Mouse (Mus musculus) myocyte (in vitro differentiated cells): Measurements from ENCODE around the gene Thap4. TPM values are rescaled to one million over a fixed set of nuclear protein-coding genes. Genes with fewer than 3 reads are reported as not detected.
A peak's percentile ranks its signal among the peaks of the same experiment; 100 is the strongest.

Experiments
- H3K27me3 ChIP-seq: one replicate; pipeline ENCODE4 v1.6.1; 2011; ENCODE audit not compliant: control insufficient read depth, insufficient read depth, insufficient read length
- H3K36me3 ChIP-seq: one replicate; pipeline ENCODE4 v1.6.1; 2011; ENCODE audit not compliant: control insufficient read depth, insufficient read depth
- H3K4me2 ChIP-seq: one replicate; pipeline ENCODE4 v1.6.1; 2011; ENCODE audit warnings: low read depth, control low read depth
- H3K4me3 ChIP-seq: one replicate; pipeline ENCODE4 v1.5.1; 2011; ENCODE audit warnings: mild to moderate bottlenecking, control low read depth, moderate library complexity
- H3K79me2 ChIP-seq: one replicate; pipeline ENCODE4 v1.6.1; 2011; ENCODE audit not compliant: control insufficient read depth, insufficient read depth
- H3ac ChIP-seq: one replicate; pipeline ENCODE4 v1.6.1; 2011; ENCODE audit not compliant: control insufficient read depth, insufficient read length
- CEBPB ChIP-seq: IDR thresholded peaks from 2 replicates; pipeline ENCODE4 v1.6.1; 2011; ENCODE audit warnings: mild to moderate bottlenecking, moderate library complexity; ENCODE audit not compliant: poor library complexity, insufficient read depth, severe bottlenecking
- E2F4 ChIP-seq: IDR thresholded peaks from one replicate; pipeline ENCODE4 v1.6.1; 2011; ENCODE audit warnings: mild to moderate bottlenecking, control low read depth, moderate library complexity; ENCODE audit not compliant: insufficient read depth
- MAX ChIP-seq: IDR thresholded peaks from one replicate; pipeline ENCODE4 v1.6.1; 2011; ENCODE audit warnings: low read depth, mild to moderate bottlenecking, control low read depth
- MYOD1 ChIP-seq, 3 experiments: IDR thresholded peaks; one replicate each; pipeline ENCODE4 v1.6.1; 2011; ENCODE audit warnings: control low read depth in 2 of 3, low read depth in 2 of 3, mild to moderate bottlenecking in 2 of 3, moderate library complexity in 1 of 3; ENCODE audit not compliant: insufficient read length in 2 of 3, control insufficient read depth in 1 of 3
- MYOG ChIP-seq, 3 experiments: IDR thresholded peaks; one replicate each; pipeline ENCODE4 v1.6.1; 2011; ENCODE audit warnings: control low read depth in 2 of 3, low read depth in 2 of 3, mild to moderate bottlenecking in 2 of 3; ENCODE audit not compliant: insufficient read length in 2 of 3, control insufficient read depth in 1 of 3, insufficient read depth in 1 of 3
- POLR2A ChIP-seq: IDR thresholded peaks from one replicate; pipeline ENCODE4 v1.6.1; 2011; ENCODE audit warnings: low read depth, mild to moderate bottlenecking, control low read depth, moderate library complexity; ENCODE audit not compliant: insufficient read length
- POLR2AphosphoS2 ChIP-seq: IDR thresholded peaks from one replicate; pipeline ENCODE4 v1.6.1; 2011; ENCODE audit warnings: low read depth, control low read depth; ENCODE audit not compliant: insufficient read length
- REST ChIP-seq: IDR thresholded peaks from one replicate; pipeline ENCODE4 v1.6.1; 2011; ENCODE audit warnings: mild to moderate bottlenecking, control low read depth, moderate library complexity; ENCODE audit not compliant: insufficient read depth, insufficient read length
- SRF ChIP-seq: IDR thresholded peaks from one replicate; pipeline ENCODE4 v1.6.1; 2011; ENCODE audit warnings: low read depth; ENCODE audit not compliant: control insufficient read depth, insufficient read length
- TCF12 ChIP-seq: IDR thresholded peaks from one replicate; pipeline ENCODE4 v1.6.1; 2011; ENCODE audit warnings: mild to moderate bottlenecking, control low read depth; ENCODE audit not compliant: poor library complexity, insufficient read depth, severe bottlenecking
- TCF3 ChIP-seq: IDR thresholded peaks from one replicate; pipeline ENCODE4 v1.6.1; 2011; ENCODE audit warnings: low read depth, control low read depth; ENCODE audit not compliant: insufficient read length
- USF1 ChIP-seq: IDR thresholded peaks from one replicate; pipeline ENCODE4 v1.6.1; 2011; ENCODE audit warnings: low read depth, mild to moderate bottlenecking, control low read depth, moderate library complexity
- polyA plus RNA-seq: library from polyadenylated mRNA; unstranded; fragments of >200 nt; fragmentation: generic; extraction: Trizol; gene quantifications from one replicate; pipeline ENCODE4 v1.2.1, GENCODE M21; 2012; ENCODE audit warnings: missing spikeins

The Thap4 gene
- 52.9 TPM for polyA plus RNA-seq

DNA sequence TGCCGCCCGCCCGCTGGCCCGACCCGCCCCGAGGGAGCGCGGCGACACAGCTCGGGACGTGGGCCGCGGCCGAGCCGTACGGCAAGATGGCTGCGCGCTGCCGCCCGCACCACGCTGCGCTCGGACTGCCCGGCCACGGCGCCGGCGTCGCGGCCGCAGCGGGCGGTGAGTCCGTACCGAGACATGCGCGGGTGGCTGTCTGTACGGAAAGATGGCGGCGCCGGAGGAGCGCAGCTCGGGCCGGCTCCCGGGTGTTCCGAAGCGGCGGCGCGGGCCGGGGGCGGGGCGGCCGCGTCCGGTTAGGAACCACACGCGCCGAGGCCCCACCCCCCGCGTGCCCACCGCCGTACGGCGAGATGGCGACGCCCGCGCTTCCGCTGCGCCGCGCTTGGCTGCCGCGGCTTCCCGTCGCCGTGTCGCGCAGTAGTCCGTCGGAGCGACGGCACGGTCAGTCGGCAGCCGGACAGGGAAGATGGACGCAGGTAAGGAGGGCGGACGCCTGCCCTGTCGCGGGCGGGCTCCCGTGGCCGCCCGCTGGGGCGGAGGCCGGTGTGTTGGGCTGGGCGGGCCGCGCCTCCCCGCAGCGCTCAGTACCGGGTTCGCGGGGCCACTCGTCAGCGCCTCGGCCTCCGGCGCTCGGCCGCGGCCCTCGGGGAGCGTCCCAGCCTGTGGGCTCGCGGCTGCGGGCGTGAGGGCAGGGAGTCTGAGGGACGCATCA lies at the start of gene Thap4:
Gene Thap4 (minus strand): TSS at position 292 of the 718 bp plus-strand sequence.
- peak within 1 kb of the TSS; percentile 82 for H3ac ChIP-seq
- TF ChIP-seq SRF (peak; percentile 73), MAX (no peak), POLR2A (peak; percentile 82), POLR2AphosphoS2 (peak; percentile 85), REST (no peak), E2F4 (no peak), MYOD1 (IDR thresholded peaks at IDR 0.05; ENCODE audit: control insufficient read depth in 1 of 3, insufficient read length in 2 of 3, low read depth in 2 of 3) (peak in 1 of 3 experiments; percentile 22), MYOG (IDR thresholded peaks at IDR 0.05; ENCODE audit: control insufficient read depth in 1 of 3, insufficient read depth in 1 of 3, insufficient read length in 2 of 3, low read depth in 2 of 3) (peak in 2 of 3 experiments; percentile 27 to 55), CEBPB (no peak), TCF12 (no peak), TCF3 (no peak), USF1 (no peak)
- H3K27me3 ChIP-seq: no peaks in the 10 kb centered on the region
- H3K4me2 ChIP-seq: peak within 1 kb of the TSS; percentile 93
- H3K36me3 ChIP-seq: no peaks in the 10 kb centered on the region
- peaks cover 62% of the 10 kb centered on the region for H3K79me2 ChIP-seq
- H3K4me3 ChIP-seq: peak within 1 kb of the TSS; percentile 45

DNA sequence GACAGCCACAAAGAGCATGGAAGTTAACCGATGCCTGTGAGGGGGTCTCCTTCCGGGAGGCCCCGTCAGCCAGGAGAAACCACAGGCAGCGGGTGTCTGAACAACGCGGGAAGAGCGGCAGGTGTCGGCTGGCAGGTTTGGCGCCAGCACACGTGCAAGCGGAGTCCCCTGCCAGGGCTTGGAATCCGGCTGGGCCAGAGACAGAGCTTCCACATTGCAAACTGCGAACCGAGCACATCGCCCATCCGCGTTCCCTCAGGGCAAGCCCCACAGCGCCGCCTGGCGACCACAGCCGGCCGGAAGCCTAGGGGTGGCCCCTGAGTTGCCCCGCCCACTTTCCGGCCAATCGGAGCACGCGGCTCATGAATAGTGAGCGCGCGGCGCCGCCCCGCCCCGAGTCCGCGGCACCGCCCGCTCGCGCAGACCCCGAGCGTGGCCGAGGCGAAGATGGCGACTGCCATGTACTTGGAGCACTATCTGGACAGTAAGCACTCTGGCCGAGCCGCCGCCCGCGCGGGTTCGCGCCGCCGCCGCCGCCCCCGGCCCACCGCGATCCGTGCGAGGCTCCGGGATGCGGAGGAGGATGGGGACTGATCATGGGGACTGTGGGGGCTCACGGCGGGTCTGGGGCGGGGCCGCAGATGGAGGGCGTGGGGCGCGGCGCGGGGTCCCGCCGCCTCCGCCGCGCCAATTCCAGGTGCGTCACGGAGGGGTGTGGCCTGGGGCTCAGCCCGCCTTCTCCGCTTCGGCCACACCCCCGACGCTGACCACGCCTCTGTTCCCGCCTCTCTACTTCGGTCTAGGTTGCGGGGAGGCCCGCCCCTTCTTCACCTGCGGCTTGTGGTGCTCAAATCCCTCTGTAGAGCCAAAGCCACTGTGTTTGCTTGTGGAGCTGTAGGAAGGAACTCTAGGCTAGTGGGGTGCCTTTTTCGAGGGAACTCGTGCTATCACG lies 49.2 kb upstream of the Thap4 start, which contains the start of gene Ing5:
Gene Ing5 (plus strand): TSS at position 410 of the 952 bp plus-strand sequence.
- Histone ChIP-seq H3K4me2 (peak within 1 kb of the TSS; percentile 98), H3ac (peak within 1 kb of the TSS; percentile 52), H3K36me3 (peaks cover 10% of the 10 kb centered on the region), H3K4me3 (peak within 1 kb of the TSS; percentile 63), H3K27me3 (no peaks in the 10 kb centered on the region), H3K79me2 (peaks cover 35% of the 10 kb centered on the region)
- TF ChIP-seq MYOG (IDR thresholded peaks at IDR 0.05; ENCODE audit: control insufficient read depth in 1 of 3, insufficient read depth in 1 of 3, insufficient read length in 2 of 3, low read depth in 2 of 3) (peak in 1 of 3 experiments; percentile 29), POLR2A (peak; percentile 73), REST (no peak), CEBPB (no peak), MYOD1 (IDR thresholded peaks at IDR 0.05; ENCODE audit: control insufficient read depth in 1 of 3, insufficient read length in 2 of 3, low read depth in 2 of 3) (peak in 1 of 3 experiments; percentile 49), POLR2AphosphoS2 (peak; percentile 77), SRF (peak; percentile 13), MAX (no peak)

DNA sequence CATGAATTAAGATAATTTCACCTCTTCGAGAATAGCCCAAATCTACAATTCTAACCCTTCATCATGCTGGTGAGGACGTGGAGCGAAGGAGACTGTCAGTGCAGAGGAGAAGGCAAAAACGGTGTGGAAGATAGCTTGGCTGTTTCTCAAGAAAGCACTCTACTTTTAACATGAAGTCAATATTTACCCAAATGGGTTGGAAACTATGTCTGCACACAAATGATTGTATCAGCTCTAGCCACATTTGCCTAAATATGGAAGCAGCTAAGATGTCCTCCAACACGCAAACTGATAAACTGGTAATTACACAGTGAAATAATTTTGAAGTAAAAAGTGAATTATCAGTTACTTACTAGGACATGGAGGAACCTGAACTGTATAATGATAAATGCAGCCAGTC lies 48.1 kb upstream of the Thap4 start:
- H3K4me3 ChIP-seq: peak overlapping the region; percentile 63
- H3K79me2 ChIP-seq: peaks cover 35% of the 10 kb centered on the region
- no peak for TF ChIP-seq E2F4
- TF ChIP-seq SRF: no peak
- no peak for TF ChIP-seq POLR2A
- no peak for TF ChIP-seq REST
- no peak for TF ChIP-seq MYOD1 (IDR thresholded peaks at IDR 0.05; ENCODE audit: control insufficient read depth in 1 of 3, insufficient read length in 2 of 3, low read depth in 2 of 3)
- TF ChIP-seq POLR2AphosphoS2: no peak
- TF ChIP-seq USF1: no peak
- TF ChIP-seq MAX: no peak
- no peak for TF ChIP-seq MYOG (IDR thresholded peaks at IDR 0.05; ENCODE audit: control insufficient read depth in 1 of 3, insufficient read depth in 1 of 3, insufficient read length in 2 of 3, low read depth in 2 of 3)
- no peak for TF ChIP-seq TCF12
- no peak for TF ChIP-seq TCF3
- TF ChIP-seq CEBPB: no peak
- no peaks in the 10 kb centered on the region for H3K27me3 ChIP-seq
- H3K4me2 ChIP-seq: peak overlapping the region; percentile 98
- peaks cover 10% of the 10 kb centered on the region for H3K36me3 ChIP-seq
- H3ac ChIP-seq: peak overlapping the region; percentile 52

DNA sequence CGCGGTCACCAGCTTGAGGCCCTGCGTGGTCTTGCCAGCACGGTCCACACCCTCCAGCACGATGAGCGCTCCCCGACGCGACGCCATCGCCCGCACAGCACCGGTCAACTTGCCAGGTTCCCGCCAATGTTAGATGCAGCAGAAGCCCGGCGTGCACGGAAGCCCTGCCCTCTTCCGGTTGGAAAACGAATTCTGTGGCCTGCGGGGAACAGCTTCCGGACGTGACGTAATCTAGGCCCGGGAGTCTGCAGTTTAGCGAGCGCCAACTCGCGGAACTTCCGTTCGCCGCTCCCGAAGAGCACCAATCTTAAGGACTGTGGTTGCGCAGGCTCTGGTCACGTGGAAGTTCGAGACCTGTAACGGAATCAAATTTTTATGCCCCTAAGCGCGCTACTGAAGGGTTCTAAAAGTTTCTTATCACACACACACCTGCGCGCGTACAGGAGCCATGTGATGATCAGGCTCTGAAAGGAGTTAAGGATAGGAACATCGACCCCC lies 47.1 kb upstream of the Thap4 start, which contains the start of gene Dtymk:
Gene Dtymk (minus strand): TSS at position 194 of the 498 bp plus-strand sequence.
- H3K4me2 ChIP-seq: peak within 1 kb of the TSS; percentile 98
- H3K27me3 ChIP-seq: no peaks in the 10 kb centered on the region
- H3K79me2 ChIP-seq: peaks cover 35% of the 10 kb centered on the region
- H3K36me3 ChIP-seq: peaks cover 10% of the 10 kb centered on the region
- TF ChIP-seq CEBPB (0 out of 2 replicates have a peak, but pooled peaks have one; percentile 22), POLR2AphosphoS2 (peak; percentile 90), MAX (peak; percentile 28), TCF12 (no peak), MYOD1 (IDR thresholded peaks at IDR 0.05; ENCODE audit: control insufficient read depth in 1 of 3, insufficient read length in 2 of 3, low read depth in 2 of 3) (peak in 1 of 3 experiments; percentile 10), TCF3 (no peak), MYOG (IDR thresholded peaks at IDR 0.05; ENCODE audit: control insufficient read depth in 1 of 3, insufficient read depth in 1 of 3, insufficient read length in 2 of 3, low read depth in 2 of 3) (no peak), REST (peak; percentile 56), E2F4 (peak; percentile 47), SRF (no peak), POLR2A (peak; percentile 94), USF1 (peak; percentile 90)
- peak within 1 kb of the TSS; percentile 63 for H3K4me3 ChIP-seq
- peak within 1 kb of the TSS; percentile 86 for H3ac ChIP-seq
